In genomic region chr1:59615021-59615420, GRCm38 (mm10) we compare ENCODE assay signal across 19 mouse cellular contexts. TPM values are rescaled to one million over a fixed set of nuclear protein-coding genes. Genes with fewer than 3 reads are reported as not detected.
A peak's percentile ranks its signal among the peaks of the same experiment; 100 is the strongest.
DNase-seq lines count a peak whose midpoint lies in the region; ATAC-seq lines count a peak whose summit lies in the region.
"Had no signal": no experiment of that assay in that cellular context is flagged by ENCODE, and none has a peak within 500 bp of the region (broad histone marks: within the 10 kb centered on the region; RNA-seq: fewer than 3 reads in every experiment).

No protein-coding gene starts in this region.

- no peaks in the 10 kb centered on the region for H3K4me1 ChIP-seq in embryonic facial prominence, embryonic 12.5 days
- H3K4me1 ChIP-seq in embryonic facial prominence, embryonic 10.5 days: peaks cover 7% of the 10 kb centered on the region; the same call in 1 of the 2 replicates

- H3K9ac ChIP-seq in embryonic facial prominence, embryonic 12.5 days: no peak overlapping the region

- no peaks in the 10 kb centered on the region for H3K36me3 ChIP-seq in embryonic facial prominence, embryonic 12.5 days
- no peaks in the 10 kb centered on the region for H3K36me3 ChIP-seq in embryonic facial prominence, embryonic 10.5 days (replicated peaks)
- H3K36me3 ChIP-seq: G1E had no signal

- 83% methylated on average over 2 of the region's 2 CpGs for WGBS in embryonic facial prominence, embryonic 12.5 days
- WGBS in embryonic facial prominence, embryonic 10.5 days: 87% methylated on average over 2 of the region's 2 CpGs

- H3K4me2 ChIP-seq in embryonic facial prominence, embryonic 12.5 days (replicated peaks): no peak overlapping the region

- intact Hi-C loops in heart, postnatal 10 days (cut with DNase I): no loop called here

- no peaks in the 10 kb centered on the region for H3K9me3 ChIP-seq in embryonic facial prominence, embryonic 12.5 days
- H3K9me3 ChIP-seq in embryonic facial prominence, embryonic 10.5 days: no peaks in the 10 kb centered on the region
- H3K9me3 ChIP-seq: G1E had no signal

- H3K4me3 ChIP-seq in embryonic facial prominence, embryonic 12.5 days: no peak overlapping the region
- H3K4me3 ChIP-seq in embryonic facial prominence, embryonic 10.5 days: no peak overlapping the region

- DNase-seq in embryonic facial prominence, embryonic 10.5 days (ENCODE audit: low spot score): no peak
- peak; percentile 69 for DNase-seq in heart, adult 11 months
- no peak for DNase-seq in heart, postnatal 10 days
- DNase-seq: adrenal gland, adult 2 months; adrenal gland, adult 8-10 months; adrenal gland, postnatal 10 days; adrenal gland, postnatal 14 days; adrenal gland, postnatal 25 days; adrenal gland, postnatal 36 days; B cell, adult 2 months; cerebellum, adult 11 months; cerebellum, adult 11-12 months; cerebellum, adult 18-20 months had no signal

- 0 out of 2 replicates have a peak, but pooled peaks have one; percentile 52 for ATAC-seq in embryonic facial prominence, embryonic 12.5 days (ENCODE audit: insufficient number of reproducible peaks, insufficient read depth, low FRiP score, low TSS enrichment)
- ATAC-seq: activated CD4-positive, CD25-positive, alpha-beta regulatory T cell, adult 4 months; CD4-positive, CD25-positive, alpha-beta regulatory T cell, adult 4 months; Patski had no signal

- H3K27ac ChIP-seq in embryonic facial prominence, embryonic 12.5 days: no peak overlapping the region
- H3K27ac ChIP-seq in embryonic facial prominence, embryonic 10.5 days (replicated peaks): no peak overlapping the region

- H3K27me3 ChIP-seq in embryonic facial prominence, embryonic 12.5 days: no peaks in the 10 kb centered on the region
- no peaks in the 10 kb centered on the region for H3K27me3 ChIP-seq in embryonic facial prominence, embryonic 10.5 days (replicated peaks; ENCODE audit: low read depth, poor library complexity, severe bottlenecking)
- H3K27me3 ChIP-seq: CH12.LX, Patski had no signal

RNA-seq across cellular contexts. Expression of gene Sumo1, which starts 55.6 kb away (rescaled TPM):
- 451 and 494 TPM in 2 replicates for polyA plus RNA-seq in embryonic facial prominence, embryonic 12.5 days (2016; fragmentation: Nextera tagmentation; extraction: Ambion mirVana)
- polyA plus RNA-seq in embryonic facial prominence, embryonic 10.5 days (2016; fragmentation: Nextera tagmentation; extraction: Ambion mirVana): 564 and 568 TPM in 2 replicates
- 10 to 100 TPM; 62.5 to 73.8 TPM for total RNA-seq in heart, postnatal 10 days (2021)
